Mouse (Mus musculus) forebrain, embryonic 15.5 days (tissue): ENCODE measurements around the gene Il4i1. TPM values are rescaled to one million over a fixed set of nuclear protein-coding genes. Genes with fewer than 3 reads are reported as not detected.

ENCODE experiments used
- ATAC-seq: fragments of 200-750 bp; cut with Nextera tagmentation; replicated peaks from 2 replicates; pipeline ENCODE4 v1.8.0; 2017; ENCODE audit warnings: mild to moderate bottlenecking, moderate TSS enrichment, moderate library complexity
- H3K27ac ChIP-seq: fragments of 300-500 bp; sonication (generic); replicated peaks from 2 replicates; pipeline ENCODE4 v1.5.1; 2015; ENCODE audit warnings: mild to moderate bottlenecking, inconsistent platforms
- H3K27me3 ChIP-seq: fragments of 300-500 bp; sonication (generic); 2 replicates; pipeline ENCODE4 v1.6.1; 2015; ENCODE audit warnings: inconsistent platforms
- H3K36me3 ChIP-seq: fragments of 300-500 bp; sonication (generic); 2 replicates; pipeline ENCODE4 v1.6.1; 2015; ENCODE audit warnings: mild to moderate bottlenecking, inconsistent platforms
- H3K4me1 ChIP-seq: fragments of 300-500 bp; sonication (generic); 2 replicates; pipeline ENCODE4 v1.6.1; 2015; ENCODE audit warnings: inconsistent platforms
- H3K4me2 ChIP-seq: fragments of 300-500 bp; sonication (generic); replicated peaks from 2 replicates; pipeline ENCODE4 v1.6.1; 2015; ENCODE audit warnings: mild to moderate bottlenecking, inconsistent platforms
- H3K4me3 ChIP-seq: fragments of 300-500 bp; sonication (generic); 2 replicates; pipeline ENCODE4 v1.5.1; 2015; ENCODE audit warnings: mild to moderate bottlenecking, inconsistent platforms
- H3K9ac ChIP-seq: fragments of 300-500 bp; sonication (generic); replicated peaks from 2 replicates; pipeline ENCODE4 v1.6.1; 2015; ENCODE audit warnings: mild to moderate bottlenecking, inconsistent platforms
- H3K9me3 ChIP-seq: fragments of 300-500 bp; sonication (generic); 2 replicates; pipeline ENCODE4 v1.6.1; 2016; ENCODE audit warnings: inconsistent platforms
- whole genome bisulfite sequencing: fragments of 180-500 bp; shearing (Covaris S2); methylation state at CpG from one replicate; pipeline ENCODE4 v1.1.7; 2015; ENCODE audit warnings: mixed read lengths; 5-methylcytosine and 5-hydroxymethylcytosine counted together
- polyA plus RNA-seq: library from polyadenylated mRNA; unstranded; fragments of >200 nt; fragmentation: Nextera tagmentation; extraction: Ambion mirVana; gene quantifications from 2 replicates; pipeline ENCODE4 v1.2.1, GENCODE M21; 2015

Gene Il4i1
- polyA plus RNA-seq, 1 experiment from 2014 or later = 1.8 TPM

DNA sequence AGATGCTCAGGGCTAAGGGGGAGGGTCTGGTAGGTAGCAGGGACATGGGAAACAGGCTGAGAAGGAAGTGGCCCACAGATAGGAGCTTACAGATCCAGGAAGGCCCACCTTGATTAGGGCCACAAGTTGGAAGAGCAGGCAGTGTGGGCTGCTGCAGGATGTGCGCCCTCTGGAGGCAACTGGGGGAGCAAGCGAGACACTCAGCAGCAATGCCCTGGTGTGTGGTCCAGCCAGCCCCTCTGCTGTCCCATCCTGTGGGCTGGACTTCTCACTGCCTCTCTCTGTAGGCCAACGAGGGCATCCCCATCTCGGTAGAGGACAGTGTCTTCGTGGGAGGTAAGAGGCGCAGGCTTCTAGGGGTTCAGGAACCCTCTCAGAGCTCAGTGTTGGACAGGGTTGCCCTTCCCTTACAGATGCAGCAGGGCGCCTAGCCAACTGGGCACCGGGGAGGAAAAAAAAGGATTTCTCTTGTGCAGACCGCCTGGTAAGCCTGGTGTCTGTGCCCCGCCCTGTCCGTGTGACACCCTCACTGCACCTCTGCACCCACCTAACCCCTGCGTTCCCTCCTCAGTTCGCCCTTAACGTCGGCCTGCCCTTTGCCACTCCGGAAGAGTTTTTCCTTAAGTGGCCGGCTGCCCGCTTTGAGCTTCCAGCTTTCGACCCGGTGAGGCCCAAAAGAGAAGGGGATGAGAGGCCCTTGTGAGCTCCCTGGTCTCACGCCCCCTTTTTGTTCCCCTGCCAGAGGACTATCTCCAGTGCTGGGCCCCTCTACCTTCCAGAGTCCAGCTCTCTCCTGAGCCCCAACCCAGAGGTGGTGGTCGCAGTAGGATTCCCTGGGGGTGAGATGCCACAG lies 44.6 kb downstream of the Il4i1 start:
- H3K4me3 ChIP-seq = no peak overlapping the region
- H3K9ac ChIP-seq = peak overlapping the region; percentile 14; the same call in 1 of the 2 replicates
- H3K4me2 ChIP-seq = 0 out of 2 replicates have a peak overlapping the region, but pooled peaks have one; percentile 7
- 46% methylated on average over 22 of the region's 22 CpGs for WGBS
- no peaks in the 10 kb centered on the region for H3K27me3 ChIP-seq
- peaks cover 50% of the 10 kb centered on the region for H3K4me1 ChIP-seq
- H3K36me3 ChIP-seq = peaks cover 44% of the 10 kb centered on the region
- H3K9me3 ChIP-seq = no peaks in the 10 kb centered on the region
- H3K27ac ChIP-seq = peak overlapping the region; percentile 45
- 0 out of 2 replicates have a peak, but pooled peaks have one; percentile 5 for ATAC-seq

GRCm38 (mm10) chr7:44861429-44861816 lies 45.2 kb downstream of the Il4i1 start:
- no peak overlapping the region; the same call in 1 of the 2 replicates for H3K27ac ChIP-seq
- no peak overlapping the region for H3K4me2 ChIP-seq
- no peak overlapping the region for H3K4me3 ChIP-seq
- no peaks in the 10 kb centered on the region for H3K27me3 ChIP-seq
- H3K4me1 ChIP-seq = peaks cover 54% of the 10 kb centered on the region
- peaks cover 44% of the 10 kb centered on the region for H3K36me3 ChIP-seq
- ATAC-seq = no peak
- H3K9ac ChIP-seq = no peak overlapping the region
- WGBS = 83% methylated on average over 14 of the region's 14 CpGs
- no peaks in the 10 kb centered on the region for H3K9me3 ChIP-seq

DNA sequence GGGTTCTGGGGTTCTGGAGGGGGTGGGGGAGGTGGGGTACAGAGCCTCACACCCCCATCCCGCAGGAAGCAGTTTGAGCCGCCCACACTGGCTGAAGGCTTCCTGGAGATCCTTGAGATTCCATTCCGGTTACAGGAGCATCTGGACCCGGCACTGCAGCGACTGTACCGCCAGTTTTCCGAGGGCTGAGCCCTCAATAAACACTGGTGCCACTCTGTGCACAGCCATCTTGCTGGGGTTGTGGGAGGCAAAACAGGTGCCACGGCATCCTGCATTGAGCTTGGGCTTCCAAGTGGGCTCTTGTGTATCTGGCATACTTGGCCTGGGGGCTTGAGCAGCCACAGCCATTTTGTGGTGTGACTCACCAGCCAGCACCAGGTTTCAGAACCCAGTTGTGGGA lies 46.2 kb downstream of the Il4i1 start:
- Histone ChIP-seq H3K9me3 (no peaks in the 10 kb centered on the region), H3K4me2 (no peak overlapping the region), H3K27me3 (no peaks in the 10 kb centered on the region), H3K27ac (no peak overlapping the region), H3K36me3 (peaks cover 44% of the 10 kb centered on the region), H3K4me1 (peaks cover 56% of the 10 kb centered on the region), H3K4me3 (no peak overlapping the region), H3K9ac (no peak overlapping the region)
- WGBS = 84% methylated on average over 8 of the region's 8 CpGs
- ATAC-seq = no peak

DNA sequence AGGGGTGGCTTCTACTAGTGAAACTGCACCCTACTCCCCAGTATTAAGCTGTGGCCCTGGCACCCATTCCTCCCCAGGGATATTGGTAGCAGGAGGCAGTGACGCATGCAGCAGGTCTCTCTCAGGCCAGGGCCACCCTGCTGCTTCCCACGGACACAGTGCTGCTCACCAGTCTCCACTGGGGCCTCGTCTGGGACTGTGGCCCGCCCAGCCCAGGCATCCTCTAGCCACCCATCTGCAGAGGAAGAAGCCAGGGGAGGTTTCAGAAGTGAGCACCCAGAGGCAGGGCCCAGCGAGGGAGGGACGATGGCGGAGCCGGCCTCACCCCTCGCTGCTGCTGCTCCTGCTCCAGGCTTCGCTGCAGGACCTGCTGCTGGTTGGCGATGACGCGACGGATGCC lies 47.0 kb downstream of the Il4i1 start:
- no peak overlapping the region for H3K4me3 ChIP-seq

GRCm38 (mm10) chr7:44863982-44864494 lies 47.9 kb downstream of the Il4i1 start:
- Histone ChIP-seq H3K4me2 (no peak overlapping the region), H3K4me1 (peaks cover 54% of the 10 kb centered on the region), H3K9ac (no peak overlapping the region), H3K27ac (no peak overlapping the region), H3K27me3 (no peaks in the 10 kb centered on the region), H3K9me3 (no peaks in the 10 kb centered on the region), H3K36me3 (peaks cover 44% of the 10 kb centered on the region), H3K4me3 (no peak overlapping the region)
- ATAC-seq = no peak
- WGBS = 83% methylated on average over 11 of the region's 11 CpGs

More for the DNA sequence above, 47.0 kb downstream of the Il4i1 start:
- no peak overlapping the region for H3K4me2 ChIP-seq
- no peak overlapping the region for H3K27ac ChIP-seq
- no peak overlapping the region for H3K9ac ChIP-seq
- ATAC-seq = no peak
- 90% methylated on average over 14 of the region's 14 CpGs for WGBS
- no peaks in the 10 kb centered on the region for H3K9me3 ChIP-seq
- H3K27me3 ChIP-seq = no peaks in the 10 kb centered on the region
- H3K4me1 ChIP-seq = peaks cover 56% of the 10 kb centered on the region
- peaks cover 44% of the 10 kb centered on the region for H3K36me3 ChIP-seq

DNA sequence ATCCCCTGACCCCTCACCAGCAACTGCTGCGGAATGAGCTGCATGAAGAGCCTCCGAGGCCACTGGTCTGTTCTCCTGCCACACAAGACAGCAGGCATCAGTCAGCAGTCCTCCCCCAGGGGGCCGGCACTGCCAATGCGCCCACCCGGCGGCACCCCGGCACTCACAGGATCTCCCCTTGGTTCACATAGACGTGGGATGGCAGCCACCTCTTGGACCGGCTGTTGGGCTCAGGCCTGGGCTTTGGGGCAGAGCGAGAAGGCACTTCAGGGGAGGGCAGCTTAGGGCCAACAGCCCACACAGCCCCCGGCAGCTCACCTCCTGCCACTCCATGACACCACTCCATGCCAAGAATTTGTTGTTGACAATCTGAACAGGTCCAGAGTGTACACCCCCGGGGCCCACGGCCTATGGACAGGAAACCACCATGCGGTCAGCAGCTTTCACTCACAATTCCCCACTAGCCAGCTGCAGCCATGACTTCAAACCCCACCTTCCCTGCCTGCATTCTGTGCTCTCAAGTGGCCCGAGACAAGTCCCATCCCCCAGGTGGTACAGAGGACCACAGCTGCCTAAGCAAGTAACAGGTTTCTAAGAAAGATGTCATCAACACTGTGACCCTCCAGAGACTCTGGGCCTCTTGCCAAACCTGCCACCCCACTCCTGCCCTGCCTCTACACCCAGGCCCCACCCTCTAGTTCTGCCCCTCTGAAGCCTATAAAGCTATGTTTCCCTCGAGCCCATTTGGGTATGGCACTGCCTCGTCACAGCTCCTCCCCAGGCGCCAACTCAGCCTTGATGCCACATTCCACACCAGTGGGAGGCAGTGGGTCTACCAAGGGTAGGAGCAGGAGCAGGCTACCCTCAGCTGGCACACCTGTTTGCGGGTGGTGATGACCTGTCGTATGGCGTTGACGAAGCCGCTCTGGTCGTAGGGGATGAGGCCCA lies 48.7 kb downstream of the Il4i1 start:
- H3K9ac ChIP-seq = no peak overlapping the region

GRCm38 (mm10) chr7:44866276-44867009 lies 50.3 kb downstream of the Il4i1 start:
- peaks cover 43% of the 10 kb centered on the region for H3K36me3 ChIP-seq
- WGBS = 52% methylated on average over 15 of the region's 15 CpGs
- peaks cover 50% of the 10 kb centered on the region for H3K4me1 ChIP-seq

More for the DNA sequence above, 48.7 kb downstream of the Il4i1 start:
- H3K27me3 ChIP-seq = no peaks in the 10 kb centered on the region
- no peaks in the 10 kb centered on the region for H3K9me3 ChIP-seq
- peaks cover 44% of the 10 kb centered on the region for H3K36me3 ChIP-seq
- WGBS = 79% methylated on average over 24 of the region's 24 CpGs
- no peak overlapping the region for H3K27ac ChIP-seq
- no peak overlapping the region for H3K4me2 ChIP-seq
- peaks cover 54% of the 10 kb centered on the region for H3K4me1 ChIP-seq
- ATAC-seq = no peak
- no peak overlapping the region for H3K4me3 ChIP-seq

DNA sequence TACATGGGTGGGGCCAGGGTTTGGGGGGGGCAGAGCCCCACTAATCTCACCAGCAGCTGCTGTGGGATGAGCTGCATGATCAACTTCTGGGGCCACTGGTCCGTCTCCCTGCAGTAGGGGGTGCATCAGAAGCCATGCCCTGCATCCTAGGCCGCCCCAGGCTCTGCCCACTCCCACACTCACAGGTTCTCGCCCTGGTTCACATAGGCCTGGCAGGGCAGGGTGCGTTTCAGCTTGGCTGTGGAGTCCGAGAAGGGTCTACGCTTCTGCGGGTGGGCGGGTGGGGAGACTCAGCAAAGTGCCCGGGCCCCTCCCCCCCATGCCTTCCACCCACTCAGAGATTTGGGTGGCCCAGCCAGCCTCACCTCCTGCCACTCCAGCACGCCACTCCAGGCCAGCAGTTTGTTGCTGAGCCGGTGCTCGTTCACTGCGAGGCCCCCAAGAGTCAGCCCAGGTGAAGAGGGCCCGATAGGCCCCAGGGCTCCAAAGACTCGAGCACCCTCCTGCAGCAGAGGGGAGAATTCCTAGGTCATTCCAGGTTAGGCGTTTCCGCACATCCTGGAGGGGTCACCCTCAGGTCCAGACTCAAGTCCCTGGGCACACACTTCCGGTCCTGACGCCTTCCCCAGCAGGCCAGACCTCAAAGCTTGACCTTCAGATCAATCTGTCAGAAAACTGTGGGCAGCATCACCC lies 51.0 kb downstream of the Il4i1 start:
- H3K4me2 ChIP-seq = peak overlapping the region; percentile 73
- H3K36me3 ChIP-seq = peaks cover 36% of the 10 kb centered on the region
- no peaks in the 10 kb centered on the region for H3K9me3 ChIP-seq
- no peak overlapping the region for H3K27ac ChIP-seq
- peaks cover 49% of the 10 kb centered on the region for H3K4me1 ChIP-seq
- ATAC-seq = no peak
- WGBS = 73% methylated on average over 19 of the region's 19 CpGs
- peak overlapping the region; percentile 82 for H3K4me3 ChIP-seq
- H3K27me3 ChIP-seq = no peaks in the 10 kb centered on the region
- H3K9ac ChIP-seq = peak overlapping the region; percentile 96

More at GRCm38 (mm10) chr7:44866276-44867009, 50.3 kb downstream of the Il4i1 start:
- Histone ChIP-seq H3K27me3 (no peaks in the 10 kb centered on the region), H3K9me3 (no peaks in the 10 kb centered on the region), H3K9ac (peak overlapping the region; percentile 96), H3K27ac (peak overlapping the region; percentile 13), H3K4me3 (peak overlapping the region; percentile 82), H3K4me2 (peak overlapping the region; percentile 73)
- ATAC-seq = no peak

DNA sequence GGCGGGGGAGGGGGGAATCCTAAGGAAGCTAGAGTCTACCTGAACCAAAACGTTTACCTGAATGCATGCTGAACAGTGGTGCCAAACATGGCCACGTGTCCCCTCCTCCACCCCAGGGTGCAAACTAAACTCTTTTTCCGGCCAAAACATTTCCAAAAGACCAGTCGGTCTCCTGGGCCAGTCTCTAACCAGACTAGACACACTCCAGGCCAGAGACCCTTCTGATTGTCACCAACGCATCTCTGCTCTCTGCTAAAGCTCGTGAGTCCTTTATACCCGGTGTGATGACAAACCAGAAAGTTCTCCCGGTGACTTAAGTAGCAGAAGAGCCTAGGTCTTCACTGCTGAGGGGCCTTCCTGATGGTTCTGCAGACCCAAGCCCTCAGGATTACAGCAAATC lies 51.6 kb downstream of the Il4i1 start:
- no peaks in the 10 kb centered on the region for H3K9me3 ChIP-seq
- H3K4me3 ChIP-seq = peak overlapping the region; percentile 82
- peaks cover 29% of the 10 kb centered on the region for H3K36me3 ChIP-seq
- no peak for ATAC-seq
- H3K27me3 ChIP-seq = no peaks in the 10 kb centered on the region
- H3K4me2 ChIP-seq = peak overlapping the region; percentile 73
- peak overlapping the region; percentile 96 for H3K9ac ChIP-seq
- peaks cover 49% of the 10 kb centered on the region for H3K4me1 ChIP-seq
- 0 out of 2 replicates have a peak overlapping the region, but pooled peaks have one; percentile 99 for H3K27ac ChIP-seq
- 45% methylated on average over 9 of the region's 9 CpGs for WGBS

GRCm38 (mm10) chr7:44868465-44868864 lies 52.3 kb downstream of the Il4i1 start:
- peak overlapping the region; percentile 82 for H3K4me3 ChIP-seq
- H3K27me3 ChIP-seq = no peaks in the 10 kb centered on the region
- no peaks in the 10 kb centered on the region for H3K9me3 ChIP-seq
- H3K9ac ChIP-seq = peak overlapping the region; percentile 96
- peak overlapping the region; percentile 99 for H3K27ac ChIP-seq
- H3K36me3 ChIP-seq = peaks cover 22% of the 10 kb centered on the region
- peak overlapping the region; percentile 73 for H3K4me2 ChIP-seq
- WGBS = 3% methylated on average over 16 of the region's 16 CpGs
- ATAC-seq = no peak
- H3K4me1 ChIP-seq = peaks cover 49% of the 10 kb centered on the region
